Mouse (Mus musculus) heart, postnatal 0 days (tissue): ENCODE measurements at regions not wholly inside any gene's neighbourhood (a gene's known extent, or its start where the extent isn't known, plus 50 kb on each side); places are given as distances from the start of the nearest gene placed in this dataset.

Source experiments
- CTCF ChIP-seq: IDR thresholded peaks from 2 replicates; pipeline ENCODE4 v1.5.1; 2016; ENCODE audit warnings: antibody characterized with exemption, control low read depth, low read depth
- EP300 ChIP-seq: IDR thresholded peaks from 2 replicates; pipeline ENCODE4 v1.6.1; 2016; ENCODE audit warnings: antibody characterized with exemption, low read depth

DNA sequence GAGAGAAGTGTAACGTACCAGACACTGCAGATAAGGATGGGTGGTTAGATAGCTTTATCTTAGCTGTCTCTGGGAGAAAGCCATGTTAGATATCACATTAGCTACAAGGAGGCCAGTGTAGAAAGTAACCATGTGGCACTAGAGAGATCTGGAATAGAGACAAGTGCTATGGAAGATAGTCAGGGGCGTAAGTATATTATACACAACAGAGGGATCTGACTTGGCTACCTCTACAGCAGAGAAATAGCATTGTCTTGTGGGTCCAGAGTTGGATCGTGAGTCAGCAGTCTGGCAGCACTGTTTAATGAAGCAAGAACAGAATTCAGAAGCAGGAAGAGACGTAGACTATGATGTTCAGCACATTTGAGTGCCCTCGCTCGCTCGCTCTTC is 130.4 kb upstream of the Fmo9 start:
- TF ChIP-seq CTCF (no peak), EP300 (no peak)
